Mouse (Mus musculus): ENCODE results near the gene Klhl31. TPM values are rescaled to one million over a fixed set of nuclear protein-coding genes. Genes with fewer than 3 reads are reported as not detected.
A peak's percentile ranks its signal among the peaks of the same experiment; 100 is the strongest.

Gene Klhl31
- polyA plus RNA-seq, 1 experiment: 1.7 TPM

- no peak overlapping the region for H3K27ac ChIP-seq (replicated peaks; ENCODE audit: low read depth, low read length)
- H3K4me3 ChIP-seq (ENCODE audit: insufficient read depth, low read depth, low read length): no peak overlapping the region
- no peaks in the 10 kb centered on the region for H3K4me1 ChIP-seq (ENCODE audit: control insufficient read depth, insufficient read depth, insufficient read length, low read length)
Observed at GRCm38 (mm10) chr9:77651847-77652246, 15.5 kb downstream of the Klhl31 start.

GRCm38 (mm10) chr9:77653907-77654306 lies 17.6 kb downstream of the Klhl31 start:
- Histone ChIP-seq H3K27ac (replicated peaks; ENCODE audit: low read depth, low read length) (no peak overlapping the region), H3K4me3 (ENCODE audit: insufficient read depth, low read depth, low read length) (no peak overlapping the region), H3K4me1 (ENCODE audit: control insufficient read depth, insufficient read depth, insufficient read length, low read length) (no peaks in the 10 kb centered on the region)

GRCm38 (mm10) chr9:77655181-77655934 lies 19.1 kb downstream of the Klhl31 start:
- peak overlapping the region; percentile 46 for H3K4me3 ChIP-seq (ENCODE audit: insufficient read depth, low read depth, low read length)
- H3K27ac ChIP-seq (replicated peaks; ENCODE audit: low read depth, low read length): no peak overlapping the region
- no peaks in the 10 kb centered on the region for H3K4me1 ChIP-seq (ENCODE audit: control insufficient read depth, insufficient read depth, insufficient read length, low read length)

- no peak overlapping the region for H3K27ac ChIP-seq (replicated peaks; ENCODE audit: low read depth, low read length)
- no peaks in the 10 kb centered on the region for H3K4me1 ChIP-seq (ENCODE audit: control insufficient read depth, insufficient read depth, insufficient read length, low read length)
- peak overlapping the region; percentile 46 for H3K4me3 ChIP-seq (ENCODE audit: insufficient read depth, low read depth, low read length)
Observed at GRCm38 (mm10) chr9:77655935-77656288, 19.6 kb downstream of the Klhl31 start.

- H3K4me1 ChIP-seq (ENCODE audit: control insufficient read depth, insufficient read depth, insufficient read length, low read length): peaks cover 3% of the 10 kb centered on the region; the same call in 1 of the 2 replicates
Observed at GRCm38 (mm10) chr9:77662917-77663316, 26.6 kb downstream of the Klhl31 start.

GRCm38 (mm10) chr9:77670095-77670494 lies 33.8 kb downstream of the Klhl31 start:
- Histone ChIP-seq H3K4me1 (ENCODE audit: control insufficient read depth, insufficient read depth, insufficient read length, low read length) (no peaks in the 10 kb centered on the region; the same call in 1 of the 2 replicates), H3K4me3 (ENCODE audit: insufficient read depth, low read depth, low read length) (no peak overlapping the region), H3K27ac (replicated peaks; ENCODE audit: low read depth, low read length) (no peak overlapping the region)

More at GRCm38 (mm10) chr9:77662917-77663316, 26.6 kb downstream of the Klhl31 start:
- H3K27ac ChIP-seq (replicated peaks; ENCODE audit: low read depth, low read length): no peak overlapping the region
- no peak overlapping the region for H3K4me3 ChIP-seq (ENCODE audit: insufficient read depth, low read depth, low read length)

GRCm38 (mm10) chr9:77671004-77671403 lies 34.7 kb downstream of the Klhl31 start:
- Histone ChIP-seq H3K4me3 (ENCODE audit: insufficient read depth, low read depth, low read length) (no peak overlapping the region), H3K4me1 (ENCODE audit: control insufficient read depth, insufficient read depth, insufficient read length, low read length) (no peaks in the 10 kb centered on the region; the same call in 1 of the 2 replicates), H3K27ac (replicated peaks; ENCODE audit: low read depth, low read length) (no peak overlapping the region)

- H3K4me3 ChIP-seq (ENCODE audit: insufficient read depth, low read depth, low read length): no peak overlapping the region
- no peaks in the 10 kb centered on the region; the same call in 1 of the 2 replicates for H3K4me1 ChIP-seq (ENCODE audit: control insufficient read depth, insufficient read depth, insufficient read length, low read length)
- H3K27ac ChIP-seq (replicated peaks; ENCODE audit: low read depth, low read length): no peak overlapping the region
Observed at GRCm38 (mm10) chr9:77673218-77673617, 36.9 kb downstream of the Klhl31 start.

- Histone ChIP-seq H3K4me1 (ENCODE audit: control insufficient read depth, insufficient read depth, insufficient read length, low read length) (no peaks in the 10 kb centered on the region; the same call in 1 of the 2 replicates), H3K27ac (replicated peaks; ENCODE audit: low read depth, low read length) (no peak overlapping the region), H3K4me3 (ENCODE audit: insufficient read depth, low read depth, low read length) (no peak overlapping the region)
Observed at GRCm38 (mm10) chr9:77673986-77674385, 37.7 kb downstream of the Klhl31 start.

- no peak overlapping the region for H3K27ac ChIP-seq (replicated peaks; ENCODE audit: low read depth, low read length)
- H3K4me3 ChIP-seq (ENCODE audit: insufficient read depth, low read depth, low read length): no peak overlapping the region
- no peaks in the 10 kb centered on the region for H3K4me1 ChIP-seq (ENCODE audit: control insufficient read depth, insufficient read depth, insufficient read length, low read length)
Observed at GRCm38 (mm10) chr9:77684938-77685337, 48.6 kb downstream of the Klhl31 start.

- Histone ChIP-seq H3K27ac (replicated peaks; ENCODE audit: low read depth, low read length) (no peak overlapping the region), H3K4me1 (ENCODE audit: control insufficient read depth, insufficient read depth, insufficient read length, low read length) (no peaks in the 10 kb centered on the region)
Observed at GRCm38 (mm10) chr9:77685825-77686500, 49.7 kb downstream of the Klhl31 start.

GRCm38 (mm10) chr9:77692707-77693106 lies 56.4 kb downstream of the Klhl31 start:
- Histone ChIP-seq H3K27ac (replicated peaks; ENCODE audit: low read depth, low read length) (no peak overlapping the region), H3K4me3 (ENCODE audit: insufficient read depth, low read depth, low read length) (no peak overlapping the region), H3K4me1 (ENCODE audit: control insufficient read depth, insufficient read depth, insufficient read length, low read length) (no peaks in the 10 kb centered on the region)

More at GRCm38 (mm10) chr9:77685825-77686500, 49.7 kb downstream of the Klhl31 start:
- no peak overlapping the region for H3K4me3 ChIP-seq (ENCODE audit: insufficient read depth, low read depth, low read length)

GRCm38 (mm10) chr9:77693405-77693804 lies 57.1 kb downstream of the Klhl31 start:
- H3K27ac ChIP-seq (replicated peaks; ENCODE audit: low read depth, low read length): no peak overlapping the region
- no peaks in the 10 kb centered on the region for H3K4me1 ChIP-seq (ENCODE audit: control insufficient read depth, insufficient read depth, insufficient read length, low read length)
- no peak overlapping the region for H3K4me3 ChIP-seq (ENCODE audit: insufficient read depth, low read depth, low read length)

- H3K4me3 ChIP-seq (ENCODE audit: insufficient read depth, low read depth, low read length): no peak overlapping the region
- no peak overlapping the region for H3K27ac ChIP-seq (replicated peaks; ENCODE audit: low read depth, low read length)
- no peaks in the 10 kb centered on the region for H3K4me1 ChIP-seq (ENCODE audit: control insufficient read depth, insufficient read depth, insufficient read length, low read length)
Observed at GRCm38 (mm10) chr9:77695586-77695985, 59.3 kb downstream of the Klhl31 start.

GRCm38 (mm10) chr9:77703476-77703875 lies 67.2 kb downstream of the Klhl31 start:
- Histone ChIP-seq H3K4me3 (ENCODE audit: insufficient read depth, low read depth, low read length) (no peak overlapping the region), H3K27ac (replicated peaks; ENCODE audit: low read depth, low read length) (no peak overlapping the region), H3K4me1 (ENCODE audit: control insufficient read depth, insufficient read depth, insufficient read length, low read length) (0 out of 2 replicates have a peak, but pooled peaks cover 2% of the 10 kb centered on the region)
